Mouse (Mus musculus) liver (tissue): ENCODE measurements at regions not wholly inside any gene's neighbourhood (a gene's known extent, or its start where the extent isn't known, plus 50 kb on each side); places are given as distances from the start of the nearest gene placed in this dataset.

Source experiments
- DNase-seq: peaks from one replicate; pipeline ENCODE4 v3.0.0-alpha.2; 2020; ENCODE audit warnings: mixed read lengths

GRCm38 (mm10) chr13:83035962-83036361 is 467.9 kb upstream of the Mef2c start:
- no peak for DNase-seq

DNA sequence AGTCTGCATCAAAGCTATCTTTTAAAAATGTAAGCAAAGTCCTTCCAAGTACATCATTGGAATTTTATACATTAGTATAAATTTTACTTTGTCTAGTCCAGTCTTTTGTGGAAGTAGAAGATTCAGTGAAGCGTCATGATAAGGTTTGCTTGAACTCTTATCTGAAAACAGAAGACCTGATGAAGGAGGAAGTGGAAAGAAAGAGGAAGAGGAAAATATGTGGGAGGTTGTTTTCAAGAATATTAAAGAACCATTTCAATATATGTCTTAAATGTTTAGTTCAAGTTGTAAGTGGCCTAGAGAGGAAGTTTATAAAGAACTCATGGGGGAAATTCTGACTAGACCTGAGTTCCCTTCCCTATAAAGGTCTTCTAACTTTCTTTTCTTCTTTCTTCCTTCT is 462.3 kb upstream of the Mef2c start:
- no peak for DNase-seq

DNA sequence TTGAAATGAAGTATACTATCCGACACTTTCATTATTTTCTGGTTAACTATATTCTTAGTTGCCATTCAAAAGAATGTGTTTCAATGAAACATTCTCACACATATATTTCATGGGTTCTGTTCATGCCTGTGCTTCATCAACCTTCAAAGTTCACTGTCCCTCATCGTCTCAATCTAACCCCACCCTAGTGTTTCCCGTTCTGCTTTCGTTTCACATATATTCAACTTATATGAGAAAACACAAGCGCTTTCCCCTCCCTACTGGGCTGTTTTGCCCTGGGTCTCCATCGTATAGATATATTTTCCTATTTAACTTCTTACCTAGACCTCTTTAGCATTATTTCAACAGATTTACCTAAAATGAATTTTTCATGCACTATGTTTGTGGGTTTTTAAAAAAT is 458.3 kb upstream of the Mef2c start:
- DNase-seq = no peak

DNA sequence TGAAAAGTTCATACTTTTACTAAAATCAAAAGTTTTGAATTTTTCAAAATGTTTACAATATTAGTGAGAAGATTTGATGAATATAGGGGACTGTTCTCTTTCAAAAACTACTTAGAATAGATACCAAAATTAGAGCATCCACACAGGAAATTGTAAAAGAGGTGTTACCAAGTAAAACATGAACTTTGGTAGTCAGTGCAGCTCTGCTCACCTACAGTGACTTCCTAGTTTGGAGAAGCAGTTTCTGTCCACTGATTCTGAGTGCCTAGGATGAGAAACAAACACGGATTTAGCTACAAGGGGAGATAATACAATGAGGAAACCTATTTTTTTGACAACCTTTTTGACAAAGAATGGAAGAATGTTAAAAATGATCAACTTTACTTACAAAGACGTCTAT is 457.9 kb upstream of the Mef2c start:
- DNase-seq = no peak

DNA sequence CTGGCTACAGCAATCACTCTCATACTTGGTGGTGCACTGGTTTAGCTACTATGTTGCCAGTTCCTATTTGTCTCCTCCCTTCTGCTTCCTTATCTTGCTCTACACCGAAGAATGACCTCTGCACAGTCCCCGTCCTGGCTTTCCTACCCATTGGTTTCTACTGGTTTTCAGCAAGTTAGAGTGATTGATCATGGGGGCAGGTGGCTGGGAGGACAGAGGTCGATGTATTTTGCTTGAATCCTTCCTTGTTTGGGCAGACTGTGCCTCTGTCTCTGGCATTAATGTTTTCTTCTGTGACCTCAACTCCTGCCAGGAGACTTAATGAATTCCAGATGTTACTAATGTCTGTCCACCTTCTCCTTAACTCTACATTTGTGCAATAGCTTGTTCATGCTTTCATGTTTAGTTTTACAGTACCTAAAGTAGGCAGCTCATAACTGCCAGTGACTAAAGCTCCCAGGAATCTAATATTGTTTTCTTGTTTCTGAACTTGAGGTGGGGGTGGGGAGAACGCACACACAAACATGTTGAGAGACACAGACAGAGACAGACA is 457.2 kb upstream of the Mef2c start:
- DNase-seq = no peak

GRCm38 (mm10) chr13:83055865-83056264 is 448.0 kb upstream of the Mef2c start:
- DNase-seq = no peak

DNA sequence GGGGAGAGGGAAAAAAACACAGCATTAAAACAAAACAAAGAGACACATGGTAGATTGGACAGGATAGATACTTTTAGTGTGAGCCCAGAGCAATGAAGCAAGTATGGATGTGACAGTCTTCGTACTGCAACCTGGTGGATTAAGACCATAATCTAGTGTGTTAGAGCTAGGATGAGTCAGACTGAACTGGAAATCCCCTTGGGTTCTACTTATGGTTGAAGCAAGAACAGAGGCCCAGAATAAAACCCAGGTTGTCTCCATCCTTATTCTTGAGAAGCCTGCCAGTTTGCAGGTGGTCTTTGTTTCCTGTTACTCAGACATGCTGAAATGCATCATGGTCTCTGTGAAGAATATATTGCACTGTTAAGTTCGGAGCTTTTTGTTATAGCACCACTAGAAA is 447.4 kb upstream of the Mef2c start:
- no peak for DNase-seq

DNA sequence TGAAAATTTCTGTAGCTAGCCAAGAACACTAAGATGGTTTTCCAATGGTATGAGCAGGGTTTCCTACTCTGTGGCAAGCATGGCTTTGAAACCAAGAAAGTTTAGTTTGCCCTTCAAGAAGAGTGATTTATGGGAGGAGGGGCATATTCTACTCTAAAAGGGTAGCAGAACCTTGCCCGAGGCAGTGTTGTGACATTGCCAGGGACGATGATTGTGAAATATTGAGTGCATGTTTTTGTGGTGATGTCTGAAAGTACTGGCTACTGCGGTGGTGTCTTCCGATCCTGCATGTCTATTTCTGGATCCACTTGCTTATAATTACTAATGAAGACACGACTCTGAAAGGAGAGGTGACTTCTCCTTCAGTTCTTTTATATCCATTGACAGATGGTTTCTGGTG is 439.1 kb upstream of the Mef2c start:
- DNase-seq = peak; percentile 6

DNA sequence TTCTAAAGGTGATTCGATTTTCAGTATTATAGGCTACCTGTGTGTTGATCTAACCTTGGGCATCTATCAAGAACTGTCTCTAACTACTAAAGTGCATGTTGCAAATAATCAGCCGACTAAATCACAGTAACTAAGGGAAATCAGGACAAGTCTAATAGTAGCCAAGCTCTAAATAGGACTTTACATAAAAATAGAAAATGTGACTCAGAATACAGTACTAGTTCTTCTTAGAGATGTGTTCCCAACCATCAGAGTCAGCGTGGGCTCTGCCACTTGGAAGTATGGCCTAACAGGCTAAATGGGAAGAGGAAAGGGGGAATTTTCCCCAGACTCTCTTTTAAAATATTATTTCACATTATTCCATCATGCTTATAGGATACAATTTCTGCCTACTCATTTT is 438.6 kb upstream of the Mef2c start:
- DNase-seq = no peak

GRCm38 (mm10) chr13:83066115-83066753 is 437.6 kb upstream of the Mef2c start:
- peak; percentile 5 for DNase-seq

DNA sequence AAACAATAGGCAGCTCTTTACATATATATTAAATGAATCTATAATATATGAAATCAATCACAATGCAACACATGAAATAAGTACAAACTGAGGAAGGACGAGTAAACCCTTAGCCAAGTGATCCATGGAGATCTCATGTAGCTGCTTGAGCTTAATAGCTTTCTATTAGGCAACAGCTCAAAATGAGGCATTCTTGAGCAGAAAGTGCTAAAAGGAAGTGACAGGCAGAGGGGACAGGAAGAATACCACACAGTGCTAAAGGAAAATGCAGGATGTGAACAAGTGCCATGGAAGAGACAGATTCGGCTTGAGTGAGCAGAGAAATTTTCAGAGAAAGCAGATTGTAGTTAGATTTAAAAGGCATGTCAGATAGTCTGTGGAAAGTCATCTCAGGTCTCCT is 436.3 kb upstream of the Mef2c start:
- no peak for DNase-seq

GRCm38 (mm10) chr13:83068588-83068987 is 435.2 kb upstream of the Mef2c start:
- no peak for DNase-seq

DNA sequence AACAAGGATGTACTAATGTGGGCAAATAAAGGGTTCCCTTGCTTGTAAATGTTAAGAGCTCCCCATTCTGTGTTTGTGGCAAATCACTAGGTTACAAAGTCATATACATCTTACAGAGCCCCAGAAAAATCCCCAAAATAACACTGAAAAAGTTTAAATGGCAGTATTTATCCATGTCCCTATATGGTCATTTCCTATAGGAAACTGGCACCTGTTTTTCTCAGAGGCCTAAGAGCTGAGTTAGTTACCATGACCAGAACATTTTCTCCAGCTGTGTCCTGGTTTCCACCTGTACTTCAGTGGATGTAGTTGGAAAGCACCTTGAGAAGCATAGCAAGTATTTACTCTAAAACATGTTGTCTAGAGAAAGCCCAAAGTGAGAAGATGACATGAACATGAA is 434.5 kb upstream of the Mef2c start:
- DNase-seq = no peak

GRCm38 (mm10) chr13:83072073-83072472 is 431.8 kb upstream of the Mef2c start:
- DNase-seq = no peak

- no peak for DNase-seq
Measured at GRCm38 (mm10) chr13:83074219-83074965, 429.4 kb upstream of the Mef2c start.

GRCm38 (mm10) chr13:83075320-83075877 is 428.4 kb upstream of the Mef2c start:
- peak; percentile 18 for DNase-seq

DNA sequence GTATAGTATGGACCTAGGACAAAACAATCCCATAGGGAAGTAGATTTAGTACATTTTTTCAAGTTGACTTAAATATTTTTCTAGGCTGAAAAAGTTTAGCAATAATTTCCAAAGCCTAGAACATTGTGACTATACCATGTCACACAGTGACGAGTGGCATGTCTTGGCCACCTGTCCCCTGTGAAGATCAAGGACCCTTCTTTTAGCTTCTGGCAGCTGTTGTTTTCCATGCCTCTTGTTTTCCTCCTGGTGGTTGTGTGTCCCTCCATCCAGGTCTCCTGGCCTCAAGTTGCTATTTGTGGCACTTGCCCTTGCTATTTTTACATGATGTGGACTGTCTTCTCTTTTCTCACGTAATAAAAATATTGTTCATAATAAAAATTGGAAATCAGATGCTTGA is 427.2 kb upstream of the Mef2c start:
- DNase-seq = no peak

- no peak for DNase-seq
Measured at GRCm38 (mm10) chr13:83077085-83077484, 426.7 kb upstream of the Mef2c start.

- DNase-seq = no peak
Measured at GRCm38 (mm10) chr13:83079291-83079690, 424.5 kb upstream of the Mef2c start.

GRCm38 (mm10) chr13:83084948-83085347 is 418.9 kb upstream of the Mef2c start:
- no peak for DNase-seq

GRCm38 (mm10) chr13:83099908-83100307 is 403.9 kb upstream of the Mef2c start:
- DNase-seq = no peak

DNA sequence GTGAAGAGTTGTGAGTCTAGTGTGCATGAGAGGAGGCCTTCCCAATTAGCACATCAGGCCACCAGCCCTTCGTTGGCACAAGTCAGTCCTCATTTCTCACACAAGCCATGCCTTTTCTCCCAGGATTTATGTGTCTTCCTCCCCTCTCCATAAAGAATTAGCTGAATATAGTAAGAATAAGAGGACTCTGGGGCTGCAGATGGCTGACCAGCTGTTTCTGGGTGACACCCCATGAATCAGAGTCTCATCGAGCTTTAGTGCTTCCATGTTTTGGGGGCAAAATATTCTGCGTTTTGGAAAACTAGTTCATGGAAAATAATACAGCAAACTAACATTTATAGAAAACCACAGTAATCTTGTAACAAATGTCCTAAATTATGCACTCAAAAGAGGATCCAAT is 393.2 kb upstream of the Mef2c start:
- no peak for DNase-seq

DNA sequence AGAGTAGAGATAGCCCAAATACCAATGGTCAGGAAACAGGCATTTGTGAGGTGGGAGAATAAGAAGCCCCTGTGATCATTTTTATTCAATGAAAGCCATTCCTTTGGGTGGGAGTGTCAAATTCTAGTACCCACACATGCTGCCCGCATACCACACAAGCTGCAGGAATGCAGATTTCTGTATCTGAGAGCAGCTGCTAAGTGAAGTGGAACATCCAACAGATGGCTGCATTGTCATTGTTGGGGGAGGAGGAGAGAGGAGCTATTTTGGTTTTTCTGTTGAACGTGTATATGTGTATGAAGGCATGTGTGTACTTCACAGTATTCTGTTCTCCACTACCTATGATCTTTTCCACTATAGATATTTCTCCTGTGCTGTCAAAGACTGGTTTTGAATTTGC is 392.3 kb upstream of the Mef2c start:
- DNase-seq = peak; percentile 10

DNA sequence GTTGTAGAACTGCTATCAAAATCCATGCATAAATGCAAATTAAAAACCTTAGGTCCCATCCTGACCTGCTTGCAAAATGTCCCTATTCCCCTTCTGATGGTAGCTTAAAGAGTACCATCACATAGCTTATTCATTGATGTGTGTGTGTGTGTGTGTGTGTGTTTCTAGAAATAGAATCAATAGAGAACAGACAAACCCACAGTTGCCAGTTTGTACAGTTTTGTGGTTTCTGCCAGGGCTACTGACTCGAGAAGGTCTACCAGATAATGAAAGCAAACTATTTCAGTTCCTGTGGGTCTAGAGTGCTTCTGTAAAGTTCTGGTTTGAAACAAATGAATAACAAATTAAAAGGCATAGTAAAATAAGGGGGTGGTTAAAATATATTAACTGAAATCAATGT is 391.5 kb upstream of the Mef2c start:
- DNase-seq = peak; percentile 5
